Mouse (Mus musculus): ENCODE data around the gene Arhgef25.

GRCm38 (mm10) chr10:127227163-127227562 is 37.3 kb upstream of the Arhgef25 start:
- TF ChIP-seq CEBPB (IDR thresholded peaks at IDR 0.05; ENCODE audit: low read depth): no peak
- no peak for TF ChIP-seq CTCF (IDR thresholded peaks at IDR 0.05; ENCODE audit: control insufficient read depth, insufficient read depth, insufficient read length)
- TF ChIP-seq USF1 (IDR thresholded peaks at IDR 0.05; ENCODE audit: low read depth): no peak
